Mouse (Mus musculus): ENCODE results near the gene Tmem116. TPM values are rescaled to one million over a fixed set of nuclear protein-coding genes. Genes with fewer than 3 reads are reported as not detected.

The Tmem116 gene
- 0.53 TPM in 1 of 3 replicates, not detected in the others for total RNA-seq (2017)

GRCm38 (mm10) chr5:121451644-121452025 is at the start of gene Tmem116:
Gene Tmem116, plus strand, starts transcription at chr5:121451893.
- no peak for ATAC-seq (replicated peaks; ENCODE audit: insufficient number of reproducible peaks, low FRiP score, low TSS enrichment, poor library complexity, severe bottlenecking)

GRCm38 (mm10) chr5:121407856-121408255 is 43.8 kb upstream of the Tmem116 start:
- no peak for ATAC-seq (replicated peaks; ENCODE audit: insufficient number of reproducible peaks, low FRiP score, low TSS enrichment, poor library complexity, severe bottlenecking)

- ATAC-seq (replicated peaks; ENCODE audit: insufficient number of reproducible peaks, low FRiP score, low TSS enrichment, poor library complexity, severe bottlenecking) = no peak
These were observed 40.7 kb upstream of the Tmem116 start for GRCm38 (mm10) chr5:121410975-121411374.

GRCm38 (mm10) chr5:121420721-121421120 is 31.0 kb upstream of the Tmem116 start:
- ATAC-seq (replicated peaks; ENCODE audit: insufficient number of reproducible peaks, low FRiP score, low TSS enrichment, poor library complexity, severe bottlenecking) = no peak

GRCm38 (mm10) chr5:121422787-121423186 is 28.9 kb upstream of the Tmem116 start:
- ATAC-seq (replicated peaks; ENCODE audit: insufficient number of reproducible peaks, low FRiP score, low TSS enrichment, poor library complexity, severe bottlenecking) = no peak

GRCm38 (mm10) chr5:121423297-121423696 is 28.4 kb upstream of the Tmem116 start:
- ATAC-seq (replicated peaks; ENCODE audit: insufficient number of reproducible peaks, low FRiP score, low TSS enrichment, poor library complexity, severe bottlenecking) = no peak

GRCm38 (mm10) chr5:121428954-121429353 is 22.7 kb upstream of the Tmem116 start:
- no peak for ATAC-seq (replicated peaks; ENCODE audit: insufficient number of reproducible peaks, low FRiP score, low TSS enrichment, poor library complexity, severe bottlenecking)

GRCm38 (mm10) chr5:121438131-121438530 is 13.6 kb upstream of the Tmem116 start:
- ATAC-seq (replicated peaks; ENCODE audit: insufficient number of reproducible peaks, low FRiP score, low TSS enrichment, poor library complexity, severe bottlenecking) = no peak

GRCm38 (mm10) chr5:121438756-121439155 is 12.9 kb upstream of the Tmem116 start:
- no peak for ATAC-seq (replicated peaks; ENCODE audit: insufficient number of reproducible peaks, low FRiP score, low TSS enrichment, poor library complexity, severe bottlenecking)

GRCm38 (mm10) chr5:121443548-121443947 is 8.1 kb upstream of the Tmem116 start:
- ATAC-seq (replicated peaks; ENCODE audit: insufficient number of reproducible peaks, low FRiP score, low TSS enrichment, poor library complexity, severe bottlenecking) = no peak

GRCm38 (mm10) chr5:121444870-121445269 is 6.8 kb upstream of the Tmem116 start:
- ATAC-seq (replicated peaks; ENCODE audit: insufficient number of reproducible peaks, low FRiP score, low TSS enrichment, poor library complexity, severe bottlenecking) = no peak

GRCm38 (mm10) chr5:121448450-121448849 is 3.2 kb upstream of the Tmem116 start:
- no peak for ATAC-seq (replicated peaks; ENCODE audit: insufficient number of reproducible peaks, low FRiP score, low TSS enrichment, poor library complexity, severe bottlenecking)

GRCm38 (mm10) chr5:121449976-121450375 is 1.7 kb upstream of the Tmem116 start:
- ATAC-seq (replicated peaks; ENCODE audit: insufficient number of reproducible peaks, low FRiP score, low TSS enrichment, poor library complexity, severe bottlenecking) = peak; percentile 34

- ATAC-seq (replicated peaks; ENCODE audit: insufficient number of reproducible peaks, low FRiP score, low TSS enrichment, poor library complexity, severe bottlenecking) = no peak
These were observed 1.2 kb upstream of the Tmem116 start for GRCm38 (mm10) chr5:121450476-121450875.

- peak; percentile 63 for ATAC-seq (replicated peaks; ENCODE audit: insufficient number of reproducible peaks, low FRiP score, low TSS enrichment, poor library complexity, severe bottlenecking)
These were observed 490 bp upstream of the Tmem116 start for GRCm38 (mm10) chr5:121451203-121451602.

- peak; percentile 67 for ATAC-seq (replicated peaks; ENCODE audit: insufficient number of reproducible peaks, low FRiP score, low TSS enrichment, poor library complexity, severe bottlenecking)
These were observed 555 bp downstream of the Tmem116 start, which contains the start of gene Erp29 for GRCm38 (mm10) chr5:121452026-121452869. Gene Erp29, minus strand, starts transcription at chr5:121452506.

GRCm38 (mm10) chr5:121452906-121453305 is 1.2 kb downstream of the Tmem116 start:
- ATAC-seq (replicated peaks; ENCODE audit: insufficient number of reproducible peaks, low FRiP score, low TSS enrichment, poor library complexity, severe bottlenecking) = no peak; the same call in 1 of the 2 replicates

GRCm38 (mm10) chr5:121453743-121454502 is 2.2 kb downstream of the Tmem116 start:
- no peak for ATAC-seq (replicated peaks; ENCODE audit: insufficient number of reproducible peaks, low FRiP score, low TSS enrichment, poor library complexity, severe bottlenecking)

- ATAC-seq (replicated peaks; ENCODE audit: insufficient number of reproducible peaks, low FRiP score, low TSS enrichment, poor library complexity, severe bottlenecking) = no peak
These were observed 2.8 kb downstream of the Tmem116 start for GRCm38 (mm10) chr5:121454503-121454782.

All from monocyte, adult 5-6 weeks (primary cell).